Mouse (Mus musculus) forebrain, embryonic 10.5 days (tissue): ENCODE data around the gene Tceanc. TPM values are rescaled to one million over a fixed set of nuclear protein-coding genes. Genes with fewer than 3 reads are reported as not detected.

ENCODE experiments used
- DNase-seq: peaks from one replicate; pipeline ENCODE4 v3.0.0-alpha.2; 2017; ENCODE audit warnings: low spot score; ENCODE audit errors: extremely low spot score
- H3K27ac ChIP-seq: fragments of 300-500 bp; sonication (generic); 2 replicates; pipeline ENCODE4 v1.5.1; 2016; ENCODE audit warnings: mild to moderate bottlenecking
- H3K27me3 ChIP-seq: fragments of 300-500 bp; sonication (generic); 2 replicates; pipeline ENCODE4 v1.6.1; 2016; ENCODE audit warnings: mild to moderate bottlenecking; ENCODE audit not compliant: poor library complexity, severe bottlenecking
- H3K36me3 ChIP-seq: fragments of 300-500 bp; sonication (generic); replicated peaks from 2 replicates; pipeline ENCODE4 v1.6.1; 2016; ENCODE audit warnings: mild to moderate bottlenecking, moderate library complexity
- H3K4me1 ChIP-seq: fragments of 300-500 bp; sonication (generic); 2 replicates; pipeline ENCODE4 v1.6.1; 2016
- H3K4me3 ChIP-seq: fragments of 300-500 bp; sonication (generic); 2 replicates; pipeline ENCODE4 v1.5.1; 2016; ENCODE audit warnings: mild to moderate bottlenecking, moderate library complexity
- H3K9me3 ChIP-seq: fragments of 300-500 bp; sonication (generic); 2 replicates; pipeline ENCODE4 v1.6.1; 2016; ENCODE audit warnings: mild to moderate bottlenecking, moderate library complexity
- WGBS: fragments of 180-500 bp; shearing (Covaris S2); methylation state at CpG from one replicate; pipeline ENCODE4 v1.1.7; 2016; 5-methylcytosine and 5-hydroxymethylcytosine counted together
- polyA plus RNA-seq: library from polyadenylated mRNA; unstranded; fragments of >200 nt; fragmentation: Nextera tagmentation; extraction: Ambion mirVana; gene quantifications from 2 replicates; pipeline ENCODE4 v1.2.1, GENCODE M21; 2016

The Tceanc gene
- 12.4 TPM in 2 replicates for polyA plus RNA-seq

DNA sequence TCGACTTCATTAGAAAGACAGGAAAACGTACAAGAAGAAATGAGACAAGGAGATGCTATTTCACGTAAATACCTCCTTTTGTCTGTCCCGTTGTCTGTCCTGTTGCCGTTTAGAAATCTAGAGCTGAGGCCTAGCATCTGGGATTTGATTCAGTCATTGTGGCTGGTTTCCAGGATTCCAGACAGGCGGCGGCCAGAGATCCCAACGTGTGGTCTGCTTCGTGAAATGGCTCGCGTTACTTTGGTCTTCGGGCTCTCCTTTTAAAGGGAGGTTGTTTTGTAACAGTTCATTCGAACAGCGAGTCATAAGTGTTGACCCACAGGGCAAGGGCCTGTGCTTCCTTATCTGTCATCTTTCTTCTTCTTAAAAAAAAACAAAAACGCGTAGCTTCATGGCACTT, at the start of gene Tceanc:
Gene Tceanc, minus strand, starts transcription at position 223 of the 400 bp plus-strand sequence.
- Histone ChIP-seq H3K9me3 (no peaks in the 10 kb centered on the region), H3K27ac (no peak within 1 kb of the TSS), H3K4me1 (peaks cover 4% of the 10 kb centered on the region; the same call in 1 of the 2 replicates), H3K4me3 (no peak within 1 kb of the TSS), H3K36me3 (no peaks in the 10 kb centered on the region), H3K27me3 (peaks cover 87% of the 10 kb centered on the region)
- 86% methylated on average over 16 of the region's 16 CpGs for WGBS
- no peak for DNase-seq

DNA sequence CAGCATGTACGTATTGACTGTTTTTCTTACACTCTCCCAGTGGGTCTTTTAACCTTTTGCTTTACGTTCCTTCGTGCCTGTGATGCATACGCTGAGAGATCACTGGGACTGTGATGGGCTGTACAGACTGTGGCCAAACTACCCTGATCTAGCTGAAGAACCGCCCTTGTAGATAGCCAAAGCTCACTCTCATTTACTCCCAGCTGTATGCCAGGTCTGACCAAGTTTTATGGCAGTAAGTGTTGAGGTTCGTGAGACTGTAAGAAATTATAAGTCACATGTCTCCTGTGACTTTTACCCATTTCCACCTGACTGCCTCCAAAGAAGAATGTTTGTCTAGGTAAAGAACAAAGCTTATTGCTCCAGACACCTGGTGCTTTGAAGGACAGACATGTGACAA, 47.6 kb upstream of the Tceanc start:
- Histone ChIP-seq H3K27me3 (peaks cover 84% of the 10 kb centered on the region), H3K4me3 (no peak overlapping the region), H3K27ac (no peak overlapping the region), H3K36me3 (no peaks in the 10 kb centered on the region), H3K9me3 (no peaks in the 10 kb centered on the region), H3K4me1 (no peaks in the 10 kb centered on the region)
- 93% methylated on average over 6 of the region's 6 CpGs for WGBS
- DNase-seq, result no peak

DNA sequence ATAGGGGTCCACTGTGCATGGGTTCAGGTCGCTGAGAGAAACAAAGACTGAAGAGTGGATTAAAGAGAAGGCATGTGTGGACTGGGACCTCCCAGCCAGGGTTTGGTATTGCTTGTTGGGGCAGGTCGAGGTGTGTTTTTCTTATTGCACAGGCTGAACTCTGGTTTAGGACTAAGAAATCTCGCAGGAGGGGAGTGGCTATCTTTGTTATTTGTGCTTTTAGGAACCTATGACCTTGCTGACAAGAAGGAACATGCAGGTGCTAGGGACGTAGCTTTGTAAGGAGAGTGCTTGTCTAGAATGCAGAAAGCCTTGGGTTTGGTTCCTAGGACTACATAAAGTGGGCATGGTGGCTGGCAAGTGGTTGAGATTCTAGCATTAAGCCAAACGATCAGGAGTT, 47.0 kb upstream of the Tceanc start:
- no peak for DNase-seq
- no peaks in the 10 kb centered on the region for H3K4me1 ChIP-seq
- peaks cover 88% of the 10 kb centered on the region for H3K27me3 ChIP-seq
- no peaks in the 10 kb centered on the region for H3K9me3 ChIP-seq
- no peak overlapping the region for H3K27ac ChIP-seq
- H3K36me3 ChIP-seq, result no peaks in the 10 kb centered on the region
- WGBS, result 75% methylated on average over 5 of the region's 5 CpGs
- H3K4me3 ChIP-seq, result no peak overlapping the region

DNA sequence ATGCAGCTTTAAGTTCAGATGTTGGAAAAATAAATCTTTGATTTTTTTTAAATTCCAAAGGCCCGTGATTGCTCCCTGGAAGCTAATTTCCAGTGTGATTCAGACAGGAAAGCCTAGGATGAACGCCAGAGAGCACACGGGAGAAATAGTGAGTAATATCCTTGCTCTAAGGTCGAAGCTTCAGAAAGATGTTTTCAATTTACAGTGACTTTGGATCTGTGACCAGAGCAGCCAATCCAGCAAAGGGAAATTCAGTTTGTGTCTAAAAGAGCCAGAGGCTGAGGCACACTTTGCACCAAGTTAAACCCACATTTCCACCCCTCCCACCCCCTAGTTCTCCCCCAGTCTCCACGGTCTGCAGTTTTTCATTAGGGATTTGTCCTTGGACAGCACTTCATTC, 46.5 kb upstream of the Tceanc start:
- no peaks in the 10 kb centered on the region for H3K4me1 ChIP-seq
- H3K9me3 ChIP-seq, result no peaks in the 10 kb centered on the region
- 68% methylated on average over 5 of the region's 5 CpGs for WGBS
- H3K4me3 ChIP-seq, result no peak overlapping the region
- no peaks in the 10 kb centered on the region for H3K36me3 ChIP-seq
- H3K27ac ChIP-seq, result no peak overlapping the region
- peaks cover 88% of the 10 kb centered on the region for H3K27me3 ChIP-seq
- DNase-seq, result no peak

GRCm38 (mm10) chrX:166559333-166559732, 41.0 kb upstream of the Tceanc start:
- Histone ChIP-seq H3K4me1 (no peaks in the 10 kb centered on the region), H3K9me3 (no peaks in the 10 kb centered on the region), H3K4me3 (no peak overlapping the region), H3K27ac (no peak overlapping the region), H3K27me3 (peaks cover 75% of the 10 kb centered on the region), H3K36me3 (no peaks in the 10 kb centered on the region)
- 94% methylated on average over 3 of the region's 3 CpGs for WGBS
- DNase-seq, result no peak

DNA sequence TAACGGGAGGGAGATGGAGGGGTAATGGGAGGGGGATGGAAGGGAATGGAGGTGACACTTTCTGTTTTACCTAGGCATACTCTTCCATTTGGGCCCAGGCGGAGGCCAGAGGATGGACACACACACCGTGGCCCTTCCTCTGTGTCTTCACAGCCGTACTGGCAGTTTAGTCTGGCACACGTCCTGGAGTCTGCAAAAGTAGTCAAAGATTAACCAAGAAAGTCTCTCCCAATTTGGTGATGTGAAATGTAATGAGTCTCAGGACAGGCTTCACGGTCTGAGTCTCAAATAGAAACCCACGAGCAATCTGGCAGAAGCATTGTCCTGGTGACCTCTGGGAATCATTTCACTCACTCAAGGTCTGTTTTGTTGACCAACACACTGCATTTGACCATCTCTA, 34.0 kb upstream of the Tceanc start:
- H3K4me3 ChIP-seq, result no peak overlapping the region
- no peaks in the 10 kb centered on the region for H3K4me1 ChIP-seq
- DNase-seq, result no peak
- H3K27ac ChIP-seq, result no peak overlapping the region
- 91% methylated on average over 7 of the region's 7 CpGs for WGBS
- H3K9me3 ChIP-seq, result no peaks in the 10 kb centered on the region
- peaks cover 74% of the 10 kb centered on the region for H3K27me3 ChIP-seq
- H3K36me3 ChIP-seq, result no peaks in the 10 kb centered on the region

- Histone ChIP-seq H3K4me3 (no peak overlapping the region), H3K27me3 (peaks cover 83% of the 10 kb centered on the region), H3K36me3 (no peaks in the 10 kb centered on the region), H3K4me1 (no peaks in the 10 kb centered on the region), H3K9me3 (no peaks in the 10 kb centered on the region), H3K27ac (no peak overlapping the region)
- DNase-seq, result no peak
- 66% methylated on average over 2 of the region's 2 CpGs for WGBS
Measured at GRCm38 (mm10) chrX:166546495-166546894, 28.1 kb upstream of the Tceanc start.

DNA sequence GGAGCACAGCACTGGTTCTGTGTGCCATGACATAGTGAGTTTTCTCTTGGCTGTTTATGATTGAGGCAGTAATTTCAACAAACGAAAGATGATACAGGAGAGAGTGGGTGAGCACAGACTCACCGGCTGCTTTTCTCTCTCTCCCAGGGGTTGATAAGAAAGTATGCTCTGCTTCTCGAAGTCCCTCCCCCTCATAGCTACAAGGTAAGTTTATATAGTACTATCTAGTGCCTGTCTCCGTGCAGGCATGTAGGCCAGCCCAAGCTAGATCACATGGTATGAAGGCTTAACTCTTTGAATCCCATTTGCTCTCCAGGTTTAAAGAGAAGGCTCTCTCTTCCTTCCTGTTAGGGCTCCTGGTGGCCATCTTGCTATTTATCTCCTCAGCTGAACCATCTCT, 16.8 kb upstream of the Tceanc start:
- no peak overlapping the region for H3K4me3 ChIP-seq
- 77% methylated on average over 4 of the region's 4 CpGs for WGBS
- no peaks in the 10 kb centered on the region for H3K9me3 ChIP-seq
- H3K36me3 ChIP-seq, result no peaks in the 10 kb centered on the region
- H3K27ac ChIP-seq, result no peak overlapping the region
- H3K4me1 ChIP-seq, result no peaks in the 10 kb centered on the region
- H3K27me3 ChIP-seq, result peaks cover 89% of the 10 kb centered on the region
- no peak for DNase-seq

- Histone ChIP-seq H3K27me3 (peaks cover 95% of the 10 kb centered on the region), H3K27ac (no peak overlapping the region), H3K4me1 (no peaks in the 10 kb centered on the region), H3K4me3 (no peak overlapping the region), H3K9me3 (no peaks in the 10 kb centered on the region), H3K36me3 (no peaks in the 10 kb centered on the region)
- 92% methylated on average over 4 of the region's 4 CpGs for WGBS
- no peak for DNase-seq
Measured at GRCm38 (mm10) chrX:166533432-166533831, 15.1 kb upstream of the Tceanc start.

- WGBS, result 47% methylated on average over 6 of the region's 6 CpGs
Measured at GRCm38 (mm10) chrX:166531671-166532070, 13.3 kb upstream of the Tceanc start.

DNA sequence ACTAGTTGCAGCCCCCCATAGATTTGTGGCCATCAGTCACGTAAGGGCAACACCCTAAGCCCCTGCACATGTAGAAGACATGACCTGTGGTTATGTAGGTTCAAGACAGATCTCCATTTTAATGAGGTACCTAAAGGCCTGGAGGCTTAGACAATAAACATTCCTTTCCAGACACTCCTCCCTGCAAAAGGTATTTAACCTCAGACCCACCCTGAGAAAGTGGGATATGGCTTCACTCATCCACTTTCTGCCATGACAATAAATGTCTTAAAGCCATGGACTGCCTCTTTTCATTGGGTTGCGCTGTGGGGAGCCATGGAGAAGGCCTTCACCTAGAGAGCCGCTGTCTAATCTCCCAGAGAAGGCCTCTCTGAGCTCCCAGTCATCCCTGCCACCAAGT, 9.8 kb upstream of the Tceanc start:
- Histone ChIP-seq H3K27ac (no peak overlapping the region), H3K4me1 (no peaks in the 10 kb centered on the region), H3K36me3 (no peaks in the 10 kb centered on the region), H3K27me3 (peaks cover 89% of the 10 kb centered on the region), H3K4me3 (no peak overlapping the region), H3K9me3 (no peaks in the 10 kb centered on the region)
- WGBS, result 84% methylated on average over 3 of the region's 3 CpGs
- no peak for DNase-seq

More at GRCm38 (mm10) chrX:166531671-166532070, 13.3 kb upstream of the Tceanc start:
- Histone ChIP-seq H3K36me3 (no peaks in the 10 kb centered on the region), H3K4me1 (no peaks in the 10 kb centered on the region), H3K9me3 (no peaks in the 10 kb centered on the region), H3K27me3 (peaks cover 91% of the 10 kb centered on the region), H3K4me3 (no peak overlapping the region), H3K27ac (no peak overlapping the region)
- no peak for DNase-seq

DNA sequence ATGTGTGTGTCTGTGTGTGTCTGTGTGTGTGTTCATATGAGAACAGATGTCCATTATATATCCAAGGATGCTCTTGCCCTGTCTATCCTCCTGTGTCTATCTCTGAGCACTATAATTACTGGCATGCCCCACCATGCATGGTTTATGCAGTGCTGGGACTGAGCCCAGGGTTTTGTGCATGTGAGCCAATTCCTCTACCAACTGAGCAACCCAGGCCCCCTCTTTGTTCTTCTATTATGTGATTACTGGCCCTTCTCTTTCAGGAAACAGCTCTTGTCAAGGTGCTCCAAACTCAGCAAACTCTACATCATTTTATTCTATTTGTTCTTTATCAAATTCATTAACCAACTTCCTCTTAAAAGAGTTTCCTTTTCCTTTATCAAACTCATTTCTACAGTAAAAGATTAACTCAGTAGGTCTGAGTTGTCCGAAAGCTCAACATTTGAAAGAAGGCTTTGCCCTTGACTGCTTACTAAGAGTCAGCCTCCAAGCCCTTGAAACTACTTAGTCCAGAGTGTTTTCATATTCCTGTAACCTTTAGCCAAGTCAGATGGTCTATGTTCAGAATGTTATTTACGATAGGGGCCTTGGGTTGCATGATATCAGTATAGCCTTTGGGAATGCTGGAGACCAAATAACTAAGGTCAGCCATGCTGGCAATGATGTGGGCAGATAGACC, 7.4 kb upstream of the Tceanc start:
- no peaks in the 10 kb centered on the region for H3K9me3 ChIP-seq
- no peak overlapping the region for H3K4me3 ChIP-seq
- H3K27me3 ChIP-seq, result peaks cover 86% of the 10 kb centered on the region
- no peaks in the 10 kb centered on the region for H3K4me1 ChIP-seq
- H3K36me3 ChIP-seq, result no peaks in the 10 kb centered on the region
- WGBS, result 94% methylated on average over 2 of the region's 2 CpGs
- no peak for DNase-seq
- no peak overlapping the region for H3K27ac ChIP-seq

GRCm38 (mm10) chrX:166520782-166521181, 2.4 kb upstream of the Tceanc start:
- no peak for DNase-seq

More at GRCm38 (mm10) chrX:166520782-166521181, 2.4 kb upstream of the Tceanc start:
- H3K27ac ChIP-seq, result no peak overlapping the region
- no peak overlapping the region for H3K4me3 ChIP-seq
- H3K9me3 ChIP-seq, result no peaks in the 10 kb centered on the region
- H3K27me3 ChIP-seq, result peaks cover 88% of the 10 kb centered on the region
- WGBS, result 85% methylated on average over 5 of the region's 5 CpGs
- H3K4me1 ChIP-seq, result no peaks in the 10 kb centered on the region
- no peaks in the 10 kb centered on the region for H3K36me3 ChIP-seq
